Mouse (Mus musculus) adrenal gland, adult (tissue): ENCODE results near the gene Thbs2.

Experiments used
- DNase-seq, 2 experiments: peaks; one replicate each; pipeline ENCODE4 v3.0.0; 2022 to 2023; ENCODE audit warnings: low spot score in 1 of 2; ENCODE audit not compliant: inconsistent age in 2 of 2

Gene Thbs2

GRCm38 (mm10) chr17:14697096-14697495, 3.1 kb upstream of the Thbs2 start:
- DNase-seq, result no peak

GRCm38 (mm10) chr17:14696281-14696795, 2.3 kb upstream of the Thbs2 start:
- DNase-seq, result no peak

- DNase-seq, result no peak
These were observed 714 bp downstream of the Thbs2 start for GRCm38 (mm10) chr17:14693048-14693993.

- DNase-seq, result no peak
These were observed 2.1 kb downstream of the Thbs2 start for GRCm38 (mm10) chr17:14691901-14692300.

DNA sequence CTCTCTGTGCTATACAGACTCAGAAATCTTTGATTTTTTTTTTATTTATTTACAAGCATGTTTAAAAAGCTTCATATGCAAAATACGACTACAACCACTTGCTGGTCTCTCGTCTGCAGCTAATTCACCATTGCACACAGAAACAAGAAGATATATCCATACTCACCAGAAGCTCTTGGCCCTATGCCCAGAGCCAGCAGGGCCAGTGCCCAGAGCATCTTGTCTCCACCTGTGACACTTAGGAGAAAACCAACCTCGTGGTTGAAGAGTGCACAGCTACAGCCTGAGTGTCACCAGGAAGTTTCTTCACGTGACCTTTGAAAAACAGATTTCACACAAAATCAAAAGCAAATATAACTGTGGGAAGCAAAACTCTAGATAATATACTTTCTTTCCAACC, 2.8 kb downstream of the Thbs2 start:
- DNase-seq, result no peak

GRCm38 (mm10) chr17:14682836-14683235, 11.2 kb downstream of the Thbs2 start:
- DNase-seq, result no peak

DNA sequence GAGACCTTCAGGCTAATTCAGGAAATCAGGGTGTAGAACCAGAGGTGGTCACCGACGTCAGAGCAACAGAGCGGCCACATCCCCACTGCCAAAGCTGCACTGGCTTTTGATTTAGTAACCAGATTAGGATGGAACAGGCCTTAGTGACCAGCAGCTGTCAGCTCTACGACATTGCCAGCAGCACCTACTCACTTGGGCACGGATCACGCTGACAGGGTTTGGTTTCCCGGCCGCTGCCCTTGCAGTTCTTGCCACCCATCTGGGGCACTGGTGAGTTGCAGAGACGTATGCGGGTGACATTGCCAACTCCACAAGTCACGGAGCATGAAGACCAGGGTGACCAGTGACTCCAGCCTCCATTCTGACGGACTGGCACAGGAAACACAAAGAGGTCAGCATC, 13.0 kb downstream of the Thbs2 start:
- no peak for DNase-seq

DNA sequence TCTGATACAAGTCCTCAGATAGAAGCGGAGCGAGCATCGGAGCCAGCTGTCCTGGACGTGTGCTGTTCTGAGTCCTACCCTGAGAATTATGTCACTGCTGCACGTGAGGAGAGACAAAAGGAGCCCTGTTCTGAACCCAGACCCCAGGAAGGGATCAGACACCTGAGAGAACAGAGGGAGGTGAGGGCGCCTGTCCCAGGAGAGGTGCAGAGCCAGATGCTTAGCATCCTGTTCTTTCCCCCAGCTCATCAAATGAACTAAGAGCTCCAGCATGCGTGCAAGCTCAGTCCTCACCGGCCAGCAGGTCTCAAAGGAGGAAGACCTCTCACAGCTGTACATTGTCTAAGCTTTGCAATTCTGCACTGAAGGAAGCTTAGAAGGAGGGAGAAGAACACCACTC, 16.8 kb downstream of the Thbs2 start:
- DNase-seq, result no peak

DNA sequence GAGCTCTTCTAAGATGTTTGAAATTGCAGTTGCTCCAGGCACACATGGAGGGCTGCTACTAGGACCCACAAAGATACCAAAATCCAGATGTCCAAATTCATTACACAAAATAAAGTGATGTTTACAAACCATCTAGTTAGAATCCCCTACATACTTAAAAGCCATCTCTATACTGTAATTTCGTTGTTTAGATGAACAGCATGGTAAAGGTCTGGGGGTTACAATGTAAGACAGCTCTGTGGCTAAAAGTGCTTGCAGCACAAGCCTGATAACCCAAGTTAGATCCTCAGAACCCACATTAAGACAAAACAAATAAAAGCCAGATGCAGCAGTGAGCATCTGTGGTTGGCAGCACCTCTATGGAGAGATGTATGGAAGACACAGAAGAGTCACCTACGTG, 18.5 kb downstream of the Thbs2 start:
- DNase-seq, result no peak

GRCm38 (mm10) chr17:14672402-14672801, 21.6 kb downstream of the Thbs2 start:
- peak; percentile 64 to 81 for DNase-seq

DNA sequence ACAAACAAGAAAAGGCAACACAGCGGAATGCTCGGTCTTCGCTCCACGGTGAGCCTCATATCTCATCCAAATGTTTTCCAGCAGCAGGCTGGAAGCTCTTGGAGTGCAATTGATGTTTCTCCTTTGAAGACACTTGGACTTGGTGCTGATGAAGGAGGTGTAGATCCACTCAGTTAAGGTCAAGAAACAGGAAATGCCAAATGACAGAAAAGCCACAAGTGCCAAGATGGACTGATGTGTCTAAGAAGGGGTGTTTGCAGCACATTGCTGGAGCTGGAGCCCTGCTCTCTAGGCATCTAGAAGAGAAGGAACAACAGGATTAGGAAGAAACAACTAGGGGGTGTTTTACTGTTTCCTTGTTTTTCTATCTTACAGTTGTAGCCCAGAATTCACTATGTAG, 26.8 kb downstream of the Thbs2 start:
- no peak for DNase-seq

GRCm38 (mm10) chr17:14666451-14666850, 27.6 kb downstream of the Thbs2 start:
- no peak for DNase-seq

GRCm38 (mm10) chr17:14663366-14663765, 30.7 kb downstream of the Thbs2 start:
- DNase-seq, result no peak

DNA sequence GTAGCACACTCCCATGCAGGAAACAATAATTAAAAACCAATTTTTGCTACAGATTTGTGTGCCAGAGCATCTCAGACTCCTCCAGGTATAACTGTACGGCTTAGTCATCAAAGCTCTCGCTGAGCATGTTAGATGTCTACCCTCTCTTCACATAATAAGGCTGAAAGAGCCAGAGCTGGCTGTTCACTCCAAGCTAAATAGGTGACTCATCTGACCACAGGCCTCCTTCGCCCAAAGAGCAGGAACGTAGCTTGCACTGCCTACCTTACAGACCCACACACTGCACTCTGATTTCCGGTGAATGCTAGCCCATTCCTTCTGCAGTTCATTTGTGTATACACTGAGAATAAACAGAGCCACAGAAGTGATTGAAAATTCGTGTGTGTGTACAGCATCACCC, 31.6 kb downstream of the Thbs2 start:
- no peak for DNase-seq

DNA sequence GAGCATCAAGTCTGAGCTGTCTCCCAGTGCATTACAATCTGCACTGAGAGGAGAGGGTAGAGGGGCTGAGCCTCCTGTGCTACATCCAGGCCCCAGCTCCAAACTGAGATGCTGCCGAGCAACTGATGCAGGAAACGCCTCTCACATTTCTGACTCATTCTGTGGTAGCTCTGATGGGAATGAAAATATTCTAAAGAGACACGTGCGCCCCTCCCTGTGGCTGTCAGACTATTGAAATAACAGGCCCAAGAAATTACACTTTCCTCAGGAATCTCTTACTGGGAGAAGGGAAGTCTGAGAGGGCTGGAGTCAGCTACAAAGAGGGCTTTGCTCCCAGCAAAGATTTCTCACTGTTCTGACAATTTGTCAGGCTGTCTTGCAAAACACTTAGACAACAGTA, 34.3 kb downstream of the Thbs2 start:
- no peak for DNase-seq

DNA sequence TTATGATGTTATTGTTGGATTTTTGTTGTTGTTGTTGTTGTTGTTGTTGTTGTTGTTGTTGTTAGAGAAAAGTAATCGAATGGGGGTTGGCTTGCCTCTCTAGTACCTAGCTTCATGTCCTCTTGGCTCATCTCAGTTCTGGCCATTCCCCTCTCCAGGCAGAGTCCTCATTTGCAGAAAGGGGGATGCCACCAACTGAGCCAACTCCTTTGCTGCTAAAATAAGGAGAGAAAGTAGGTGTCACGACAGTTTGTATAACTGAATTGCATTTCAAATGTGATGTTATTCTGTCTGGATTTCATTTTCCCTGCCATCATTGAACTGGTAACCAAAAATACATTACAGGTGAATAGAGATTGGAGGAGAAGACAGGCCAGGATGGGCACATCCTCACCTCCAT, 35.9 kb downstream of the Thbs2 start:
- no peak for DNase-seq

GRCm38 (mm10) chr17:14657123-14657522, 36.9 kb downstream of the Thbs2 start:
- no peak for DNase-seq

DNA sequence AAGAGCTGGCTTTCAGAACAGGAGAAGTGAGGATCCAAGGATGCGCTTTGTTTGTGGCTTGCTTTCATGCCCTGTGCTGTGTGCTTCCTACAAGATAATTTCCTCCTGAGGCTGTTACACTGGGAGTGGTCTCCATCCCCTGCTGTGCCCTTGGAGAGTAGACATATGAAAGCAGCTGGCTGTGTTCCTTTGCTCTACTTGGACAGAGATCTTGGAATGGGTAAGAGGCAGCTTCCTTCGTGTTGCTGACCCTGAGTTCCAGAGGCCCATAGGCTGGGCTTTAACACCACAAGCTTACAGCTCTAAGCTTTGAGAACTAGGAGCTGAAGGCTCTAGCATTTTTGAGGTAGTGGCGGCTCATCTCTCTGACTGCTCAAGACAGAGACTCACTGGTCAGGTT, 39.1 kb downstream of the Thbs2 start:
- no peak for DNase-seq

- no peak for DNase-seq
These were observed 42.0 kb downstream of the Thbs2 start for GRCm38 (mm10) chr17:14652013-14652412.

GRCm38 (mm10) chr17:14647996-14648640, 45.9 kb downstream of the Thbs2 start:
- no peak for DNase-seq

GRCm38 (mm10) chr17:14643996-14644395, 50.0 kb downstream of the Thbs2 start:
- no peak for DNase-seq
